Mouse (Mus musculus) cerebellum, adult (tissue): ENCODE measurements around the gene Fgf12.

Experiments used
- ATAC-seq: cut with Nextera tagmentation; 2 replicates; pipeline ENCODE4 v1.9.2; 2017; ENCODE audit warnings: mild to moderate bottlenecking, moderate library complexity, mixed read lengths; ENCODE audit not compliant: insufficient number of reproducible peaks, low FRiP score, low TSS enrichment

Fgf12 gene

DNA sequence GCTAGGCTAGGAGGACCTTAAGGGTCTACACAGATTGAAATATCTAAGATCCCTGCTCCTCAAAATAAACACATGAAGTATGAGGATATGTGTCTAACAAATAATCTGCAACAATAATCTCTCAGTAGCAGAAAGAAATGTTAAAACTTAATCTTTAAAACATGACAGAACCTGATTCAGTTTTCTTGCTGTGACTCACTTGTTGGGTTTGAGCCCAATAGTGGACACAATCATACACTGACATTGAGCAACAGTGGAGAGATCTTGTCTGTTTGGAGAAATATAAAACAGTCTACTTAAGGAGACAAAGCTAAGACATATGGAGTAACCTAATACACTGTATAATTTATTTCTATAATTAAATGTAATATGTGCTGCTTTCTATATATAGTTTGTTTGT, 379.6 kb downstream of the Fgf12 start:
- ATAC-seq, result no peak

DNA sequence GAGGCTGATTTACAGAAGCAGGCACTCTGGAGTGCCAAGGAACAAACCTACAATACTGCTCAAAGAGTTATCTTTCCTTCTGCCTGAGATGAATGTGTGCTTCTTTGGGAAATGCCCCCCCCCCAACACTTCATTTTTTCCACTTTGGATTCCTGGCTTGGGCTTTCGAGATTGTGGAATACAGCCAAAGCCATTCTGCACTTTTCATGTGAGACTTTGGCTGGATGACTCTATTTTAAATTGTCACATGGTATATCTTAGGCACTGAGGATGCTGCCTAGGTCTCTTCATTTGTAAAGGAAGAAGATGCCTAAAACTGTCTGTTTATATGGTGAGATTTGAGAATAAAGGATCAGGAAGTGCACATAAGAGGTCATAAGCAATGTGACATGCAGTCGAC, 402.2 kb downstream of the Fgf12 start:
- ATAC-seq, result no peak

DNA sequence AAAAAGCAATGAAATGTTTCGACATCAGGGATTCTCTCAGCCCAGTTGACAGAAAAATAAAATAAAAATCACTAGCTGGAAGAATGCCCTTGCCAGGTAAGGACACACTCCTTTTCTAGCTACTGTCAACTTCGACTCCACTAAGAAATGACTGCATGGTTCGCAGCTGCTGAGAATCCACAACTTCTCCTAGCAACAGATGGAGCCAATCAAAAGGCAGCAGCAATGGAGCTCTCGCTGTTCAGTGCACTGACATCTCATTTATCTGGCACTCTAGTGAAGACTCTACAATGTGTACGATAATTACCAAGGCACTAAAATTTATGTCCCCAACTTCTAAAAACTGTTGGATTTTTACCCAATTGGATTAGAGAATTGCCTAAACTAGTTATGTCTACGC, 407.5 kb downstream of the Fgf12 start:
- peak; percentile 52 for ATAC-seq

DNA sequence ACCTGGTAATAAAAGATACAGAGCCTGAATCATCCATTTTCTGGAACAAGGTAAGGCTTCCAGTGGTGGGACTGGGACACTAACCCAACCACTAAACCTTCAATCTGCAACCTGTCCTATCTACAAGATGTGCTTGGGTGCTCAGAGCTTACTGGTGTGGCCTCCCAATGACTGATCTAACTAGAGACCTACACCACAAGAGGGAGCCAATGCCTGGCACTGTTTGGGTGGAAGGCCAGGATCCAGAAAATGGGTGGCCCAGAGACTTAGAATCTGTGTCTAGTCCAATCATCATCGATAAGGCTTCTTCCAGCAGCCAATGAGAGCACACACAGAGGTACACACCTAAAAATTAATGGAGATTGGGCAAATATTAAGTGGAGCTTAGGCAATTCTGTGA, 414.9 kb downstream of the Fgf12 start:
- no peak for ATAC-seq

DNA sequence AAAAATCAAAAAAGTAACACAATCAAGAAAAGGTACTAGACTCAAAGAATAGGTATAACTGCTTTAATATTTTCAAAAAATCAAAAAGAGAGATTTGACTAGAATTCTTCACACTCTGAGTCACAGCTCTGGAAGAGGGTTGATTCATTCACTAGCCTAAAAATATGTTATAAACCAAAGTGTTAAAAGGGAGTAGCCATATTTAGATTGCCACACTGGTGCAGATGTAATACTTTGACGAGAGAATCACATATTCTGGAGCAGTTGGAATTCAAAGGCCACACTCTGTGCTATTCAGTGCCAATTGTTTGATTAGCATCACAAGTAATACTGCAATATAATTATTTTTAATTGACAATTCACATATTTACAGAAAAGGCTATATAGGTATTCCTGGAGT, 416.2 kb downstream of the Fgf12 start:
- no peak for ATAC-seq

DNA sequence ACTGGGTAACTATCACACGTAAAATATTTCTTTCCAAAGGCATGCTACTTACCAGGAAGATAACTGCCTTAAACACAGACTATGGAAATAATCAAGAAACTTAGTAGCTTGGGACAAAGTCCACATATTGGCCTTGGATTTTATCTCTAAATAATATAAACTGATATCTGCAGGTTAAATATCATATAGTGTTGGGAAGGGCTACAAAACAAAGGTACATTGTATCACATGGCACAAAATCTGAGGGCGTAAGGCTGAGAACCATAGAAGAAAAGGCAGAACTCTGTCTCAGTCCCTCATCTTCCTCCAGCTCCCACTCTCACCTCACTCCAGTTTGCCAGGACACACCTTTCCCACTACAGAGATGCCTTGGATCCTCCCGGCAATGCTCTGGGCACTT, 417.8 kb downstream of the Fgf12 start:
- no peak for ATAC-seq

DNA sequence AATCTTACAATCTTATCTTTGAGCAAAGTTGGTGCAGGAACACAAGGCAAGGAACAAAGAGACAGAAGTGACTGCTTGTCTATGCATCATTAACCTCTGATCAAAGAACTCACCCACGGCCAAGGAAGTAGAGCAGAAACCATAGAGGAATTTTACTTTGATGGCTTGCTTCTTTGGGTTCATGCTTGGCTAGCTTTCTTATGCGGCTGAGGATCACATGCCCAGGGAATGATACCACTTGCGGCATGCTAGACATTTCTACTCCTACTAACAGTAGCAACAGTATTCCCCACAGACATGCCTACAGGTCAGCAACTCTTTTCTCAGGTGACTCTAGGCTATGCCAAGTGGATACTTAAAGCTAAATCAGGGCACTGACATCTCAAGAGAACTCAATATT, 429.3 kb downstream of the Fgf12 start:
- no peak for ATAC-seq

DNA sequence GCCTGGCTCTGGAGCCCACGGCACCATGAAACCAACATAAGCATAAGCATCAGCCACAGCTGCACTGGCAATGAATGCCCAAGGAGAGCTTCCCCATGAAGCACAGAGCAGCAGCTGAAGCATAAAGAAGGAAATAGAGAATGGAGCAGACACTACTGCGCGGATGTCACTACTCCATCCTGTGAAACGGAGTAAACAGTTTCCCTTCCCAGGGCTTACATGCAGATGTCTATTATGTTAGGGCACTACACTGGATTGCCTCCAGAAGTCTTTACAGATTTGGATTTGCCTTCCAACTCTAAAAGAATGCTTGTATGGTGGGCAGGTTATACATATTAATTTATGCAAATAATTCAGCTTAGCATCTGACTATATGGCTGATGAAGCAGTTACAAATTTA, 441.2 kb downstream of the Fgf12 start:
- ATAC-seq, result no peak

DNA sequence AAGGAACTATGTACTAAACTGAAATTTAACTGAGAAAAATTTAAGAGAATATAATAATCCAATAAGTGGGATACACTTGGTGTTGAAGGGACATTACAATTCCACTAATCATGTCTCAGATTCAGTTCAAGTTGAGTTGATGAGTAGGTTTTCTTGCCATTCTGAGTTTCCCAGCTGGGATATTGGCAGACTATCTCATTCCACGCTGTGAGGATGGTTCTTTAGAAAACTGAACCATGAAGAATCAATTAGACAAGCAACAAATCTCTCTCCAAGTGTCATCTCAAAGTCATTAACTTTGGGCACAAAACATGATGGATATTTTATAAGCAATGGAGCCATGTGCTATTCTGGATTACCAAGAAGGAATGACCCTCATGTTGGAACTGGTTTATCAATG, 449.0 kb downstream of the Fgf12 start:
- ATAC-seq, result no peak

DNA sequence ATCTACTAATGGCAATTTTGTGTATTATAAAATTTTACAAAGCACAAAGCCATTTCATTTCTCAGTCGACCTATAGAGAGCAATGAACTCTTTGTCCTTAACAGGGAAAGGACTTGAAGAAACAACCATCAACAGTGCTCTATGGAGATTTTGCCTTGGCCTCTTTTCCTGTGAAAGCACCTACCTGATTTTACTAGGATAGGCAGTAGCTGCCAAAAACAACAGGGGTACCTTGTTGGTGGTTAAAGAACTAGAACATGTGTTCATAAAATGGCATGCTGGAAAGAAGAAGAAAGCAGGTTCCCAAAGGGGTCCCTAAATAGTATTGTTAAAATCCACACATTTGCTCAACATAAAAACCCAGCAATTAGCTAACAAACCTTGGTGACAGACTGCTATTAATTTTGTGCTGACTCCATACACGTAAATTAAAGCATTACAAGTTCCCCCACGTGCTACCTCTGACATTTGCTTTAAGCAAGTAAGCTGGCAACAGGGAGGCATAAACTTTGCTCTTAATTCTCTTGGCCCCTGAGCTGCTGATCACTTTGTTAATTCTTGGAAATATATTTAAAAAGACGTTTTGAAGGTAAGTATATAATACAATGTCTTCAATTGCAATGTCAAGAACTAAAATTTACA, 463.1 kb downstream of the Fgf12 start:
- ATAC-seq, result no peak

DNA sequence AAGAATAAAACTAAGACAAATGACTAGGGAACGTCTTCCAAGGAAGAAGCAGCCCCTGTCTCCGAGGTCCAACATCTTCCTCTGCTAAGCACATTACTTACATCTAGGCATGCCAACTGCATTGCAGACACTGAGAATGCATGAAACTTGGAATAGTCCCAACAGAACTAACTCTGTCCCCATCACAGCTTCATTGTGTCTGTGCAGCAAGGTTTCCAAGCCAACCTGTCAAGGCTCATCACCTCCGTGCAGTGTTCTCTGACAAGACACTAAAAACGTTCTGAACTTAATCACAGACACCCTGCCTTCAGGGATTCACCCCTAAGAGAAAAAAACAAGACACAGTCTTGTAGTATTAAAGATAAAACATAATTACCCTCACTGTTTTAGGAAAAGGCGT, 495.0 kb downstream of the Fgf12 start:
- 0 out of 2 replicates have a peak, but pooled peaks have one; percentile 31 for ATAC-seq

DNA sequence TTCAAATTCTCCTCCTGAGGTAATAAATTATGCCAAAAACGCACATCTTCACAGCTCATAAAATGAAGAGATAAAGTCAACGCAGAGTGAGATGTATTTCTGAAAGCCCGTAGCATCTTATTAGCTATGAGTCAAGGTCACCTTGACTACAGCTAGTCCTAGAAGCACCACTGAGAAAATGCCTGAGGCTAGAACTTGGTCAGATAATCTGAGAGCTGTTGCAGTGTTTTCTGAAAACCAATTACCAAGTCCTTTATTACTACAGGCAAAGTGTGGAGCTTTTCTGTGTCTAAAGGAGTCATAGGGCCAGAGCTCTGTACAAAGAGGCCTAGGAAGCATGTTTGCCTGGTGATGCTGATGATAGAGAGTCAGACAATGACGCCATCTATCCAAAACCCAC, 498.6 kb downstream of the Fgf12 start:
- no peak for ATAC-seq

DNA sequence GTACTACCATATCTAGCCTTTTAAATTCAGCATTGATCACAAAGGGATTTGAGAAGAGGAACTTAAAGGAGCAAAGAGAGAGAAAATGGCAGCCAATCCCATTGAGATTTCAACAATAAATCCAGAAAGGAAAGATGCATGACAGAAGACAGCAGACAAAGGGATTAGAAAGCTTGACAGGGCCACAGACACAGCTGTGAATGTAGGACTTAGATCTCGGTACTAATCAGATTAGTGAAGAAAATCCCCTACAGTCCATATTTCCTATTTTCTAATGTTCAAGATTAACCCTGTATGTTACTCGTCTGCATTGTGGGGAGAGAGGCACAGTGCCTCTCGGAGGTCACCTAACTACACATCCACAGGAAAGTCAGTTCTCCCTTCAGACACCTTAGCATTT, 500.9 kb downstream of the Fgf12 start:
- no peak for ATAC-seq

DNA sequence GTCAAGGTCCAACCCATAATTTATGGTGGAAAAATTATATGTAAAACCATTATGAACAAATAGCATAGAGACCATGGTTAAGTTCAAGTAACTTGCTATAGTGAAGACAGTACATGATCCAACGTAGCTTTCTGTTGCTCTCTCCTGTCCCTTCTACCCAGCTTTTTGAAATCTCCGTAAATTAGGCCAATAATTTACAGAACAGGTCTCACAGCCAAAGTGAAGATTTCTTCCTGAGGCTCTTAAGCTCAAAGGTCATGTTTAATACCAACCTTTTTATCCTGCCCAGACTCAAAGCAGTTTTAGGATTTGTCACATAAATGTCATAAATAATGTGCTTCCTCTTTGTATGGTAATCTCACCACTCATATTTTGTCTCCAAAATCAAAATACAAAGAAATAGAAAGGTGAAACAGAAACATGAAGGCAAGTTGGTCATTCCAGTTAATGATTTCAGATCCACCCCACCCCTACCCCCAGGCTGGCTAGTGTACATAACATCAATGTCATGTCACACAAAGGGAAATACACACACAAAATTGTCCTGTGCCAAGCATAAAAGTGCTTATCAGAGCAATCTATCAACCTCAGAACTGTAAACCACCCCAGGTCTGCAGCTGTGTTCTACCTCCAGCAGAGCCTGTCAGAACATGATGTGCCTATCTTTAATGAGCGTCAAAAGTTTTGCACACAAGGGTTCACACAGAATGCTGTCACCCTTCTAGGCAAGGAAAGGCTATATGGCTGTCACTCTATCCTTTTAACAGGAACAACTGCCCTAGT, 509.8 kb downstream of the Fgf12 start:
- no peak for ATAC-seq

DNA sequence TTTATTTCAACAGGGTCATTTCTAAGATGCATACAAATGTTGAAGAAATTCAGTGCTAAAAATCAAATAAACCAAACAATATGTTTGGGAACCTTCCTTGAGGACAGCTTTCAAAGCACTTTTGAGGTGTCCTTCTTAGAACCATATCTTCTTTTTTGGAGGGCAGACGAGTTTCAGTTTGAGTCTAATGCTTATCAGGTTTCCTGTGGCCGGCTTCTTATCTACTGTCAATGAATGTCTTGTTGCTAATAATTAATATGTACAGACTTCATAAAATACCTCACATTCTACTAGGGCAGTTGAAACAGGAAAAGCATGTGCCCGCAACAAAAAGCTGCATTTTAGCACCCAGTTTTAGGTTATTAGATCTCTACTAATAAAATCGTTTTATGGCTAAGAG, 513.5 kb downstream of the Fgf12 start:
- no peak for ATAC-seq

DNA sequence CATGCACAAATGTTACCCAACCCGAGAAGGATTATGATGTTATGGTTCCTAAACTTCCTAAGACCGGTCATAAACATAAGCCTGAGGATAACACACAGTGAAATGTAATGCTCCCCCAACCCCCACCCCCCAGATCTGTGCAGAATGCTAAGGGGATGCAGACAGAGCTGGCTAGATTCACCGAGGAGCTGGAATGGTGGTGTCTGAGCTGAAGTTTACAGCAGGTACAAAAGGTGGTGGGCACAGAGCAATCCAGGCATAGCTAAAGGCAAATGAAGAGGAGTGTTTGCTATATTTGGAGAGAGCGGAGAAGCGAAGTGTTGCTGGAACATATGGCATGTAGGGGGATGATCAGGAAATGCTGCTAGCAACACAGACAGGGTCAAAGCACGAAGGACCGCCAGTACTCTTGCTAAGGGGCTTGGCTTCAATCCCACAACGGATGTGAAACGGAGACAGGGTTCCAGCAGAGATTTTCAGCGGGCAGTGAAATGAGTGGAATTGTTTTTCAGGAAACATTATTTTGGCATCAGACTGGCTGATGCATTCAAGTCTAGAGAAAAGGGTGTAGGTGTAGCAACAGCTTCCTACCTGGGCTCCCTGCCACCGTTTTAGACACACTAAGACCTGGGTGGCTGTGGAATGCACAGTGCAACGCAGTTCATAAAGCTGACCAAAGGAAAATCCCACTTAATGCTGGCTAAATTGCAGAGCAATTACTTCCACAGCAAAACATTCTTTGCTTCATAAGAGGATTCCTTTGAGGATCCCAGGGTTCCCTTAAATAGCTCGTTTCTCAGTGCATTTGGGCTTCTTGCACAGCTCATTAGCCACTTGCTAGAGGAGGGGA, 514.6 kb downstream of the Fgf12 start:
- peak; percentile 90 for ATAC-seq

DNA sequence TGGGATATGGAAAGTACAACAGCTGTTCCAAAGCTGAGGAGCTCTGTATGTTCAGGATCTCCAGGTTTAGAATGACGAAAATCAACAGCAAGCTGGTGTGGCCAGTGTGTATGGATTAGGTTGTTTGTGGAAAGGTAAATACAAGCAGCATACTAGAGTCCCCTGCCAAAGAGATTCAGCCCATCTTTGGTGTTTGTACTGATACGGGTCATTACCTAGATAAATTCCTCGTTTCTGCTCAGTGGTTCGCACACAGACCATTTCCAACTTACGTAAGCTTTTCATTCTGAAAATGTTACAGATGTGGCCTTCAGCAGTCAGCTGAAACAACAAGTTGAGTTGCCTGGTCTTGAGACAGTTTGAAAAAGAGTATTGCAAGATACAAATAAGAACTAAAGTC, 536.9 kb downstream of the Fgf12 start:
- ATAC-seq, result no peak

DNA sequence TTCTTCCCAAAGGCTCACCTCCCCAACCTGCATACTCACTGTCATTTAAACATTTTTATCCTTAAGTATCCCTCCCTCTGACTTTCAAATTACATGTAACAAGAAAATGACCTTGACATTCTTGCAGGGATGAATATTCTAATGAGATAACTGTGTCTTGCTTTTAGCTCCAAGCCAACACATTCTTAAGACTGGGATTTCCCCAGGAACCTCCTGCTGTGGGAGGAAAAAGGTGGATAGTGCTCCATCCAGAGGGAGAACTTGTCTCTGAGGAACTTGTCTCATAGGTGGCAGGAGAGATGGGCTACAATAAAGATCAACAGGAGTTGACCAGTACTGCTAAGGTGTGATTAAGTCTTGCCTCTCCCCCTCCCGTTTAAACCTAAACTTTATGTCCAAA, 540.5 kb downstream of the Fgf12 start:
- no peak for ATAC-seq

DNA sequence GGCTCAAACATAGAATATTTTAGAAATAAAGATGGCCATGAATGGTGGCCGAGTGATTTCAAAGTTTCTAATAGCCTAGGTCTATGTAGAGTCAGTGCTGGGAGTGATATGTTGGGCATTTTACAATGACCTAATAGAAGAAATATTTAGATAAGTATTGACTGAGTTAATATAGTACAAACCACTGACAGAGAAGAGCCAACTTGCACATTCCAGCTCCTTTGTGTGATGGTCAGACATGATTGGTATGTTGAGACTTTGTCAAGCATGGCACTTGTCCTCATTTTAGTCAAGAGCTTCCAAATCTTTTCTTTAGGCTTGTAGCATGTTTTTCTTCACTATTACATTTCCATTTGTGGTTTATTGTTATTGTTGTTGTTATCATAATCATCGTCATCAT, 596.4 kb downstream of the Fgf12 start:
- ATAC-seq, result no peak

DNA sequence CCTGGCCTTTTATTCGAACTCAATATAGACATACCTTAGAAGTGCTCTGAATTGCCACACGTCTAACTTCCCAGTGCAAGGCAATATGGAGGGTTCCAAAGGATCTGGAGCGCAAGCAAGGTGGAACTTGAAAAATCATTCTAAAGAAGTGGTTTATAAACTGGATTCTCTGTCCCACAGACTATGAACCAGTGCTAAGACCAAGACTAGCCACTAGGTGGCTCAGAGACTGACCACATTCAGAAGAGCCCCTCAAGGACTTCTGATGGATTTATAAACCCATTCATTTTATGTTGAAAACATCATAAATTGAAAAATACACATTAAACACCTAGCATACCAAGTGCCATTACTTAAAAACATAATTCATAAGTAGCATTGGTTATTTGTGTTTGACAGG, 611.9 kb downstream of the Fgf12 start:
- ATAC-seq, result no peak

DNA sequence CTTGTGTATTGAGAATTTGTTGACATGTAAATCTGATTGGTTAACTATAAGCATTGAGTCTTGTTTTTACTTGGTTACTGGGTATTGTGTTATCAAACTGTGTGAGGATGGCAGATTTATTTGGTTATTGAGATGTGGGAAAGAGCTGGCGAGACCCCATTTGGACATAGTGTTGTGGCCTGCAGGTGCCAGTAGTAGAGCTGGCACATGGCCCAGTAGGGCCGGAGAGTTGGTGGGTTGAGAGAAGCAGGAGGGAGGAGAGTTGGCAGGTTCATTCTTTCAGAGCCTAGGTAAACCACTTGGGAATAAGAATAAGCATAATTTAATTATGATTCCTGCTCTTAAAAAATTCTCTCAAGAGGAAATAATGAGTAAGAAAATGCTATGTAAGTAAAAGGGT, 625.9 kb downstream of the Fgf12 start:
- no peak for ATAC-seq
